8 mouse cellular contexts compared by ENCODE assay signal in genomic region chr2:120976990-120977925, GRCm38 (mm10). TPM values are rescaled to one million over a fixed set of nuclear protein-coding genes. Genes with fewer than 3 reads are reported as not detected.
DNase-seq lines count a peak whose midpoint lies in the region; ATAC-seq and TF ChIP-seq lines count a peak whose summit lies in the region.

Gene Tmem62, plus strand, starts transcription at chr2:120977017.

- H3K4me1 ChIP-seq in cortical plate, adult 2 months (ENCODE audit: control insufficient read depth, insufficient read depth, low read length): no peaks in the 10 kb centered on the region
- peaks cover 5% of the 10 kb centered on the region for H3K4me1 ChIP-seq in hindbrain, embryonic 16.5 days (ENCODE audit: control insufficient read depth, insufficient read depth, low read depth, low read length)

- no peaks in the 10 kb centered on the region; the same call in 1 of the 2 replicates for H3K36me3 ChIP-seq in hindbrain, embryonic 16.5 days (ENCODE audit: control insufficient read depth, insufficient read depth, low read length)

- no peaks in the 10 kb centered on the region for H3K27me3 ChIP-seq in hindbrain, embryonic 16.5 days (replicated peaks; ENCODE audit: control insufficient read depth, insufficient read depth, low read length)

- TF ChIP-seq CTCF in cortical plate, adult 2 months (IDR thresholded peaks at IDR 0.05; ENCODE audit: extremely low read depth, insufficient read depth, low read length): no peak

- peak; percentile 83 for ATAC-seq in hindbrain, embryonic 16.5 days
- ATAC-seq in megakaryocyte, adult 5-6 weeks (ENCODE audit: poor library complexity, severe bottlenecking): peak; percentile 80

- H3K4me3 ChIP-seq in cortical plate, adult 2 months (ENCODE audit: insufficient read depth, low read length): peak within 1 kb of the TSS; percentile 79
- H3K4me3 ChIP-seq in hindbrain, embryonic 16.5 days (ENCODE audit: low read length): peak within 1 kb of the TSS; percentile 86

- TF ChIP-seq POLR2A in cortical plate, adult 2 months (IDR thresholded peaks at IDR 0.05; ENCODE audit: extremely low read depth, insufficient read depth, low read length): 0 out of 2 replicates have a peak, but pooled peaks have one; percentile 29

- peak; percentile 80 to 94 for DNase-seq in adrenal gland, adult (ENCODE audit: inconsistent age in 2 of 2, low spot score in 1 of 2)
- DNase-seq in gastrocnemius, adult 8-10 months (ENCODE audit: low spot score in 2 of 2): peak; percentile 42 to 48
- peak; percentile 37 to 59 for DNase-seq in left cerebral cortex, adult 8-10 months (ENCODE audit: low spot score in 2 of 2)
- peak; percentile 53 to 67 for DNase-seq in right cerebral cortex, adult 2 months (ENCODE audit: low spot score in 2 of 2)
- peak; percentile 59 for DNase-seq in urinary bladder, postnatal 25 days (ENCODE audit: low spot score)

- H3K27ac ChIP-seq in cortical plate, adult 2 months (ENCODE audit: insufficient read depth, low read length): peak within 1 kb of the TSS; percentile 89
- peak within 1 kb of the TSS; percentile 90 for H3K27ac ChIP-seq in hindbrain, embryonic 16.5 days (ENCODE audit: low read depth, low read length)

- WGBS in hindbrain, embryonic 16.5 days: 1% methylated on average over 69 of the region's 71 CpGs

- H3K9ac ChIP-seq in hindbrain, embryonic 16.5 days (ENCODE audit: low read depth, low read length): peak within 1 kb of the TSS; percentile 96

- H3K9me3 ChIP-seq in hindbrain, embryonic 16.5 days (ENCODE audit: control insufficient read depth, low read length): no peaks in the 10 kb centered on the region

- H3K4me2 ChIP-seq in hindbrain, embryonic 16.5 days (ENCODE audit: low read length): peak within 1 kb of the TSS; percentile 89

RNA-seq across cellular contexts. Expression of gene Tmem62, which starts in this region (rescaled TPM):
- 29.2 and 29.4 TPM in 2 replicates for polyA plus RNA-seq in cortical plate, adult 2 months (2012; rRNA removed)
- total RNA-seq in gastrocnemius, adult 8-10 months (2022): 1 to 10 TPM; 2.9 to 4.0 (median 3.2) TPM
- 14.3 and 16.3 TPM in 2 replicates for polyA plus RNA-seq in hindbrain, embryonic 16.5 days (2015; fragmentation: Nextera tagmentation; extraction: Ambion mirVana)
- 10 to 100 TPM; 22.7 to 30.4 (median 25.3) TPM for total RNA-seq in left cerebral cortex, adult 8-10 months (2022)
- 6.0 and 10.4 TPM in 2 replicates for total RNA-seq in megakaryocyte, adult 5-6 weeks (2015)
- total RNA-seq in megakaryocyte, adult 5-6 weeks (2017): 4.5 and 8.4 TPM in 2 replicates

Comparison
In these comparisons a context has a peak if more than half of its experiments do, and no peak if none do; other contexts are left out.
1. Peak in every context shown above with its lines: DNase-seq, ATAC-seq, H3K4me3 ChIP-seq and H3K27ac ChIP-seq.